Mouse (Mus musculus) midbrain, embryonic 13.5 days (tissue): ENCODE measurements around the gene Acap2. TPM values are rescaled to one million over a fixed set of nuclear protein-coding genes. Genes with fewer than 3 reads are reported as not detected.

Experiments used
- ATAC-seq: fragments of 200-750 bp; cut with Nextera tagmentation; 2 replicates; pipeline ENCODE4 v1.8.0; 2017; ENCODE audit warnings: mild to moderate bottlenecking, moderate TSS enrichment, moderate library complexity
- H3K27ac ChIP-seq: fragments of 300-500 bp; sonication (generic); 2 replicates; pipeline ENCODE4 v1.5.1; 2015; ENCODE audit warnings: inconsistent platforms, mild to moderate bottlenecking, moderate library complexity
- H3K27me3 ChIP-seq: fragments of 300-500 bp; sonication (generic); 2 replicates; pipeline ENCODE4 v1.6.1; 2015; ENCODE audit warnings: mild to moderate bottlenecking, inconsistent platforms
- H3K36me3 ChIP-seq: fragments of 300-500 bp; sonication (generic); 2 replicates; pipeline ENCODE4 v1.6.1; 2015; ENCODE audit warnings: mild to moderate bottlenecking, inconsistent platforms
- H3K4me1 ChIP-seq: fragments of 300-500 bp; sonication (generic); replicated peaks from 2 replicates; pipeline ENCODE4 v1.6.1; 2015; ENCODE audit warnings: inconsistent platforms
- H3K4me2 ChIP-seq: fragments of 300-500 bp; sonication (generic); replicated peaks from 2 replicates; pipeline ENCODE4 v1.6.1; 2015; ENCODE audit warnings: moderate library complexity, mild to moderate bottlenecking, inconsistent platforms
- H3K4me3 ChIP-seq: fragments of 300-500 bp; sonication (generic); replicated peaks from 2 replicates; pipeline ENCODE4 v1.5.1; 2015; ENCODE audit warnings: mild to moderate bottlenecking, inconsistent platforms
- H3K9ac ChIP-seq: fragments of 300-500 bp; sonication (generic); replicated peaks from 2 replicates; pipeline ENCODE4 v1.6.1; 2015; ENCODE audit warnings: mild to moderate bottlenecking, inconsistent platforms
- H3K9me3 ChIP-seq: fragments of 300-500 bp; sonication (generic); 2 replicates; pipeline ENCODE4 v1.6.1; 2016; ENCODE audit warnings: mild to moderate bottlenecking, inconsistent platforms
- WGBS: fragments of 180-500 bp; shearing (Covaris S2); methylation state at CpG from one replicate; pipeline ENCODE4 v1.1.7; 2015; 5-methylcytosine and 5-hydroxymethylcytosine counted together
- polyA plus RNA-seq: library from polyadenylated mRNA; unstranded; fragments of >200 nt; fragmentation: Nextera tagmentation; extraction: Ambion mirVana; gene quantifications from 2 replicates; pipeline ENCODE4 v1.2.1, GENCODE M21; 2015

Acap2 gene
- polyA plus RNA-seq, 1 experiment from 2014 or later = 13.2 TPM

DNA sequence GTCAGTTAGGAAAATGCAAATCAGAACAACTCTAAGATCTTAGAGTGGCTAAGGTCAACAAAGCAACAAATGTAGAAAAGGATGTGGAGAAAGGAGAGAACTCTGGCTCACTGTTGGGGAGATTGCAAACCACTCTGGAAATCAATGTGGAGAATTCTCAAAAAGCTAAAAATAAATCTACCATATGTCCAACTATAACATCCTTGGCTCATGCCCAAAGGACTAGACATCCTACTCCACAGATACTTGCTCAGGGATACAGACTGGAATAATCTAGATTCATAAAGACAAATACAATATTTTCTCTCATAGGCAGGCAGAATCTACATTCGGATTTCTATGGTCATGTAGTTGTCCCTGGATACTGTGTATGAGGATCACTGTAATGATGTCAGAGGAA is 3.2 kb upstream of the Acap2 start:
- ATAC-seq = no peak
- H3K4me2 ChIP-seq = no peak overlapping the region
- 87% methylated on average over 1 of the region's 1 CpGs for WGBS
- H3K27ac ChIP-seq = no peak overlapping the region
- H3K4me1 ChIP-seq = peaks cover 13% of the 10 kb centered on the region
- no peak overlapping the region for H3K4me3 ChIP-seq
- H3K9me3 ChIP-seq = no peaks in the 10 kb centered on the region
- no peaks in the 10 kb centered on the region for H3K36me3 ChIP-seq
- H3K9ac ChIP-seq = no peak overlapping the region
- no peaks in the 10 kb centered on the region for H3K27me3 ChIP-seq

- Histone ChIP-seq H3K36me3 (no peaks in the 10 kb centered on the region), H3K9me3 (no peaks in the 10 kb centered on the region), H3K4me2 (peak overlapping the region; percentile 86), H3K9ac (no peak overlapping the region; the same call in 1 of the 2 replicates), H3K4me3 (peak overlapping the region; percentile 96; the same call in 1 of the 2 replicates), H3K27ac (0 out of 2 replicates have a peak overlapping the region, but pooled peaks have one; percentile 45), H3K27me3 (no peaks in the 10 kb centered on the region), H3K4me1 (peaks cover 26% of the 10 kb centered on the region)
- ATAC-seq = no peak
- 84% methylated on average over 2 of the region's 2 CpGs for WGBS
Observed at GRCm38 (mm10) chr16:31201704-31202103, 659 bp upstream of the Acap2 start.

GRCm38 (mm10) chr16:31199926-31200789 is 887 bp downstream of the Acap2 start:
- Histone ChIP-seq H3K27me3 (no peaks in the 10 kb centered on the region), H3K4me3 (peak overlapping the region; percentile 96), H3K27ac (peak overlapping the region; percentile 95), H3K9me3 (no peaks in the 10 kb centered on the region), H3K9ac (peak overlapping the region; percentile 93), H3K4me2 (peak overlapping the region; percentile 86), H3K4me1 (peaks cover 26% of the 10 kb centered on the region), H3K36me3 (no peaks in the 10 kb centered on the region)
- under 1% methylated on average over 55 of the region's 56 CpGs for WGBS
- peak; percentile 51 for ATAC-seq

DNA sequence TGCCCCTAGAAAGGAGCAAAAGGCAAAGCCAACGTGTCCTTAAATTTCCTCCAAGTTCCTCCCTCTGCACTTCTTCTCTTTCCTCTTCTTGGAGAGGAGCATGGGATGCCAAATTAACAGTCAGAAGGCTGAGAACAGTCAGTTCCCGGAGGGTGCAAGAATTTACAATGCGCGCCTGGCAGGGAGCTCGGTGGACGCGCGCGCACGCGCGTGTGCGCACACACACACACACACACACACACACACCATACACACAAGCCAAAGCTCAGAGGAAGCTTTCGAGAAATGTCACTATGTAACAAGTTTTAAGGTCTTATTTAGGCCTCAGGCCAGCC is 1.5 kb downstream of the Acap2 start:
- Histone ChIP-seq H3K9ac (peak overlapping the region; percentile 93), H3K27ac (peak overlapping the region; percentile 95), H3K27me3 (no peaks in the 10 kb centered on the region), H3K9me3 (no peaks in the 10 kb centered on the region), H3K36me3 (no peaks in the 10 kb centered on the region), H3K4me2 (peak overlapping the region; percentile 86), H3K4me1 (peaks cover 26% of the 10 kb centered on the region), H3K4me3 (peak overlapping the region; percentile 96)
- no peak for ATAC-seq
- 3% methylated on average over 14 of the region's 14 CpGs for WGBS

- H3K36me3 ChIP-seq = no peaks in the 10 kb centered on the region
- 77% methylated on average over 3 of the region's 3 CpGs for WGBS
- H3K9ac ChIP-seq = no peak overlapping the region
- ATAC-seq = no peak
- no peak overlapping the region for H3K27ac ChIP-seq
- H3K4me1 ChIP-seq = peaks cover 34% of the 10 kb centered on the region
- no peak overlapping the region for H3K4me3 ChIP-seq
- no peak overlapping the region for H3K4me2 ChIP-seq
- no peaks in the 10 kb centered on the region for H3K9me3 ChIP-seq
- no peaks in the 10 kb centered on the region for H3K27me3 ChIP-seq
Observed at GRCm38 (mm10) chr16:31196971-31197370, 4.1 kb downstream of the Acap2 start.

- no peak overlapping the region for H3K9ac ChIP-seq
- 76% methylated on average over 3 of the region's 3 CpGs for WGBS
- H3K9me3 ChIP-seq = no peaks in the 10 kb centered on the region
- H3K27ac ChIP-seq = no peak overlapping the region
- H3K4me2 ChIP-seq = no peak overlapping the region
- H3K36me3 ChIP-seq = no peaks in the 10 kb centered on the region
- no peaks in the 10 kb centered on the region for H3K27me3 ChIP-seq
- H3K4me3 ChIP-seq = no peak overlapping the region
- ATAC-seq = no peak
- peaks cover 19% of the 10 kb centered on the region for H3K4me1 ChIP-seq
Observed at GRCm38 (mm10) chr16:31192526-31192925, 8.5 kb downstream of the Acap2 start.

- H3K4me2 ChIP-seq = no peak overlapping the region
- ATAC-seq = no peak
- H3K4me3 ChIP-seq = no peak overlapping the region
- 67% methylated on average over 6 of the region's 6 CpGs for WGBS
- no peaks in the 10 kb centered on the region for H3K9me3 ChIP-seq
- H3K36me3 ChIP-seq = no peaks in the 10 kb centered on the region
- no peak overlapping the region for H3K27ac ChIP-seq
- H3K27me3 ChIP-seq = no peaks in the 10 kb centered on the region
- peaks cover 24% of the 10 kb centered on the region for H3K4me1 ChIP-seq
- H3K9ac ChIP-seq = no peak overlapping the region
Observed at GRCm38 (mm10) chr16:31191818-31192217, 9.2 kb downstream of the Acap2 start.

DNA sequence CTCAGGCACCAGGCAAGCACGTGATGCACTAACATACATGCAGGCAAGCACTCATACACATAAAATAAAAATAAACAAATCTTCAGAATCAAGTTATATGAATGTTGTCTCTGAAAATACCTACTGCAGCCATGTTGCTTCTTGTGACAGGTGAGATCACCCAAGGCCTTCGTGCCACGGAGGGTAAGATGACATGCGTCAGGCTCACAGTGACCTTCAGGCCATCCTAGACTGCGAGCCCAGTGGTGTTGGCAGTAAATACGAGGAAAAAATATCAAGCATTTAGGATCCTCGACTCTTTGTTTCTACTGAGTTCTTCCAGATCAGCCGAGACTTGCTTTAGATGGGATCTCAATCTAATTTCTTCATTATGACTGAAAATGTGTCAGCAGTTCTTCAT is 10.6 kb downstream of the Acap2 start:
- H3K4me2 ChIP-seq = no peak overlapping the region
- 91% methylated on average over 8 of the region's 8 CpGs for WGBS
- H3K4me1 ChIP-seq = peaks cover 28% of the 10 kb centered on the region
- H3K4me3 ChIP-seq = no peak overlapping the region
- no peak for ATAC-seq
- no peak overlapping the region for H3K27ac ChIP-seq
- no peak overlapping the region for H3K9ac ChIP-seq
- no peaks in the 10 kb centered on the region for H3K36me3 ChIP-seq
- H3K27me3 ChIP-seq = no peaks in the 10 kb centered on the region
- no peaks in the 10 kb centered on the region for H3K9me3 ChIP-seq

GRCm38 (mm10) chr16:31189291-31189690 is 11.8 kb downstream of the Acap2 start:
- Histone ChIP-seq H3K27ac (no peak overlapping the region), H3K4me2 (no peak overlapping the region), H3K4me1 (peaks cover 36% of the 10 kb centered on the region), H3K4me3 (no peak overlapping the region), H3K9me3 (no peaks in the 10 kb centered on the region), H3K27me3 (no peaks in the 10 kb centered on the region), H3K36me3 (no peaks in the 10 kb centered on the region), H3K9ac (no peak overlapping the region)
- no peak for ATAC-seq
- WGBS = 93% methylated on average over 5 of the region's 5 CpGs

- no peak for ATAC-seq
- no peak overlapping the region for H3K27ac ChIP-seq
- peaks cover 40% of the 10 kb centered on the region for H3K4me1 ChIP-seq
- no peaks in the 10 kb centered on the region for H3K36me3 ChIP-seq
- no peaks in the 10 kb centered on the region for H3K9me3 ChIP-seq
- H3K27me3 ChIP-seq = no peaks in the 10 kb centered on the region
- WGBS = 92% methylated on average over 2 of the region's 2 CpGs
- no peak overlapping the region for H3K4me2 ChIP-seq
- no peak overlapping the region for H3K9ac ChIP-seq
- no peak overlapping the region for H3K4me3 ChIP-seq
Observed at GRCm38 (mm10) chr16:31188799-31189198, 12.2 kb downstream of the Acap2 start.

- WGBS = 44% methylated on average over 6 of the region's 6 CpGs
- no peak for ATAC-seq
- Histone ChIP-seq H3K9ac (no peak overlapping the region), H3K9me3 (no peaks in the 10 kb centered on the region), H3K36me3 (no peaks in the 10 kb centered on the region), H3K27ac (0 out of 2 replicates have a peak overlapping the region, but pooled peaks have one; percentile 10), H3K4me1 (peaks cover 43% of the 10 kb centered on the region), H3K4me2 (no peak overlapping the region), H3K4me3 (no peak overlapping the region), H3K27me3 (no peaks in the 10 kb centered on the region)
Observed at GRCm38 (mm10) chr16:31188270-31188669, 12.8 kb downstream of the Acap2 start.

- no peaks in the 10 kb centered on the region for H3K36me3 ChIP-seq
- H3K4me1 ChIP-seq = peaks cover 39% of the 10 kb centered on the region
- H3K9me3 ChIP-seq = no peaks in the 10 kb centered on the region
Observed at GRCm38 (mm10) chr16:31187192-31187591, 13.9 kb downstream of the Acap2 start.

More at GRCm38 (mm10) chr16:31187192-31187591, 13.9 kb downstream of the Acap2 start:
- Histone ChIP-seq H3K9ac (no peak overlapping the region), H3K4me2 (no peak overlapping the region), H3K27me3 (no peaks in the 10 kb centered on the region), H3K27ac (no peak overlapping the region), H3K4me3 (no peak overlapping the region)
- 0 out of 2 replicates have a peak, but pooled peaks have one; percentile 37 for ATAC-seq
- WGBS = 83% methylated on average over 1 of the region's 1 CpGs
